8 mouse cellular contexts compared by ENCODE assay signal in the genomic region with DNA sequence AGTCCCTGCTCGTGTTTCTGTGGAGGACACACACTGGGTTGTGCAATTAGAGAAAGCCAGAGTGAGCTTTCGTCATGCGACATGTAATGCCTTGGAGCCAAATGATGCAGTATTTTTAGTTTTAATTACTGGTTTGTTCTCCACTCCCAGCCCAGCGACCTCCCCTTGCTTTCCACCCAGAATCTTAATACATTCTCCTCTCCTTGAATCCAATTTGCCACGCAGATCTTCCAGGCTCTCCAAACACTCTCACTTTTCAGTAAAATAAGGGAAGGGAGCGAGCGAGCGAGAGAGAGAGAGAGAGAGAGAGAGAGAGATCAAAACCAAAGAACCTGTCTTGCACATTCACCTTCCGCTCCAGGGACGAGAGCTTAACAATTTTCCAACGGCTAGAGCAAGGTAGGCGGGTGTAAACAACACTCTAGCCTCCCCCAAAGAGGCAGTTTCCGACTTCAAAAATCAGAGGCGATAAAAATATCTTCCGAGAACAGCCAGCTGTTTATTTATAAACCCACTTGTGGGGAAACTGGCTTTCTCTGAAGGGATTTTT. TPM values are rescaled to one million over a fixed set of nuclear protein-coding genes. Genes with fewer than 3 reads are reported as not detected.
A peak's percentile ranks its signal among the peaks of the same experiment; 100 is the strongest.
DNase-seq lines count a peak whose midpoint lies in the region; ATAC-seq lines count a peak whose summit lies in the region.

No protein-coding gene starts in this region.

- H3K4me1 ChIP-seq in intestine, embryonic 14.5 days (replicated peaks; ENCODE audit: control insufficient read depth, insufficient read depth, low read length) = peaks cover 24% of the 10 kb centered on the region
- H3K4me1 ChIP-seq in liver, embryonic 16.5 days (ENCODE audit: control insufficient read depth, low read depth, low read length) = peaks cover 12% of the 10 kb centered on the region
- H3K4me1 ChIP-seq in neural tube, embryonic 14.5 days (ENCODE audit: control insufficient read depth, insufficient read depth, low read length) = peaks cover 27% of the 10 kb centered on the region

- peak overlapping the region; percentile 35 for H3K4me3 ChIP-seq in intestine, embryonic 14.5 days (ENCODE audit: low read depth, low read length)
- H3K4me3 ChIP-seq in liver, embryonic 16.5 days (ENCODE audit: low read depth, low read length) = peak overlapping the region; percentile 52
- H3K4me3 ChIP-seq in neural tube, embryonic 14.5 days (ENCODE audit: low read depth, low read length) = peak overlapping the region; percentile 26

- DNase-seq in adrenal gland, adult 2 months = peak; percentile 33
- no peak for DNase-seq in adrenal gland, adult 18-20 months (ENCODE audit: low spot score in 2 of 2)
- DNase-seq in retina, postnatal 1 day = peak; percentile 28
- no peak for DNase-seq in retina, embryonic 14.5 days (ENCODE audit: low spot score)
- peak; percentile 52 for DNase-seq in intestine, embryonic 14.5 days (ENCODE audit: low spot score)
- DNase-seq in urinary bladder, postnatal 36 days (ENCODE audit: low spot score in 2 of 2) = no peak

- H3K36me3 ChIP-seq in intestine, embryonic 14.5 days (ENCODE audit: control insufficient read depth, insufficient read depth, low read length) = 0 out of 2 replicates have a peak, but pooled peaks cover under 1% of the 10 kb centered on the region
- no peaks in the 10 kb centered on the region for H3K36me3 ChIP-seq in liver, embryonic 16.5 days (ENCODE audit: control insufficient read depth, insufficient read depth)
- no peaks in the 10 kb centered on the region for H3K36me3 ChIP-seq in neural tube, embryonic 14.5 days (ENCODE audit: control insufficient read depth, insufficient read depth, low read length)

- H3K9me3 ChIP-seq in intestine, embryonic 14.5 days (ENCODE audit: control insufficient read depth, low read length) = no peaks in the 10 kb centered on the region
- H3K9me3 ChIP-seq in liver, embryonic 16.5 days (replicated peaks; ENCODE audit: control insufficient read depth, low read length) = no peaks in the 10 kb centered on the region
- no peaks in the 10 kb centered on the region for H3K9me3 ChIP-seq in neural tube, embryonic 14.5 days (ENCODE audit: control insufficient read depth, low read length)

- peak overlapping the region; percentile 75; the same call in 1 of the 2 replicates for H3K27ac ChIP-seq in intestine, embryonic 14.5 days (ENCODE audit: low read depth)
- no peak overlapping the region for H3K27ac ChIP-seq in liver, embryonic 16.5 days (ENCODE audit: low read length)
- H3K27ac ChIP-seq in neural tube, embryonic 14.5 days (ENCODE audit: low read depth, low read length) = peak overlapping the region; percentile 85

- H3K9ac ChIP-seq in intestine, embryonic 14.5 days (ENCODE audit: low read length) = peak overlapping the region; percentile 32; the same call in 1 of the 2 replicates
- H3K9ac ChIP-seq in liver, embryonic 16.5 days (ENCODE audit: low read depth, low read length) = no peak overlapping the region
- peak overlapping the region; percentile 50 for H3K9ac ChIP-seq in neural tube, embryonic 14.5 days (replicated peaks; ENCODE audit: low read depth, low read length)

- no peak for ATAC-seq in intestine, embryonic 14.5 days (replicated peaks; ENCODE audit: low FRiP score, low TSS enrichment, low read depth)
- no peak for ATAC-seq in liver, embryonic 16.5 days (ENCODE audit: low read depth)
- ATAC-seq in neural tube, embryonic 14.5 days (ENCODE audit: low read depth) = no peak

- H3K4me2 ChIP-seq in intestine, embryonic 14.5 days (ENCODE audit: low read length) = peak overlapping the region; percentile 59
- peak overlapping the region; percentile 75 for H3K4me2 ChIP-seq in liver, embryonic 16.5 days (ENCODE audit: low read depth, low read length)
- peak overlapping the region; percentile 47 for H3K4me2 ChIP-seq in neural tube, embryonic 14.5 days (ENCODE audit: low read depth, low read length)

- WGBS in intestine, embryonic 14.5 days = 24% methylated on average over 15 of the region's 15 CpGs
- 20% methylated on average over 15 of the region's 15 CpGs for WGBS in liver, embryonic 16.5 days (ENCODE audit: insufficient replicate concordance)
- WGBS in neural tube, embryonic 14.5 days = 20% methylated on average over 15 of the region's 15 CpGs

- no peaks in the 10 kb centered on the region for H3K27me3 ChIP-seq in intestine, embryonic 14.5 days (replicated peaks; ENCODE audit: control insufficient read depth, insufficient read depth, low read length)
- H3K27me3 ChIP-seq in liver, embryonic 16.5 days (ENCODE audit: control insufficient read depth, insufficient read depth, low read depth, low read length) = no peaks in the 10 kb centered on the region; the same call in none of the 2 replicates
- H3K27me3 ChIP-seq in neural tube, embryonic 14.5 days (ENCODE audit: control insufficient read depth, insufficient read depth, low read length) = no peaks in the 10 kb centered on the region

RNA-seq across cellular contexts. Expression of gene Mgst2, which starts 40.6 kb away (rescaled TPM):
- total RNA-seq in adrenal gland, adult 2 months (2021) = 100 to 1,000 TPM; 189 to 200 TPM
- 2.6 and 3.3 TPM in 2 replicates for polyA plus RNA-seq in adrenal gland, adult 2 months (2012; rRNA removed)
- 100 to 1,000 TPM; 102 to 181 TPM for total RNA-seq in adrenal gland, adult 18-20 months (2021)
- polyA plus RNA-seq in intestine, embryonic 14.5 days (2014; fragmentation: Nextera tagmentation; extraction: Ambion mirVana) = 13.8 and 15.5 TPM in 2 replicates
- polyA plus RNA-seq in liver, embryonic 16.5 days (2015; fragmentation: Nextera tagmentation; extraction: Ambion mirVana) = 27.6 and 28.4 TPM in 2 replicates
- polyA plus RNA-seq in neural tube, embryonic 14.5 days (2014; fragmentation: Nextera tagmentation; extraction: Ambion mirVana) = 0.27 and 0.48 TPM in 2 replicates

Comparison
In these comparisons a context has a peak if more than half of its experiments do, and no peak if none do; other contexts are left out.
1. DNase-seq: peak in adrenal gland, adult 2 months (single experiment), retina, postnatal 1 day (single experiment) and intestine, embryonic 14.5 days (single experiment); none in adrenal gland, adult 18-20 months (0 of 2), retina, embryonic 14.5 days (single experiment) and urinary bladder, postnatal 36 days (0 of 2).
2. Peak in every context shown above with its lines, with median percentiles within 50 percentile points of each other: H3K4me2 ChIP-seq and H3K4me3 ChIP-seq.